ENCODE assay signal across 18 mouse cellular contexts in genomic region chr19:16176426-16176825, GRCm38 (mm10). TPM values are rescaled to one million over a fixed set of nuclear protein-coding genes. Genes with fewer than 3 reads are reported as not detected.
DNase-seq lines count a peak whose midpoint lies in the region; ATAC-seq and TF ChIP-seq lines count a peak whose summit lies in the region.
"Had no signal": no experiment of that assay in that cellular context is flagged by ENCODE, and none has a peak within 500 bp of the region (broad histone marks: within the 10 kb centered on the region; RNA-seq: fewer than 3 reads in every experiment).

No protein-coding gene starts in this region.

- no peak overlapping the region for H3K9ac ChIP-seq in embryonic facial prominence, embryonic 13.5 days
- H3K9ac ChIP-seq in intestine, embryonic 16.5 days (ENCODE audit: low read depth, low read length), result no peak overlapping the region
- H3K9ac ChIP-seq: forebrain, embryonic 15.5 days; liver, embryonic 15.5 days; midbrain, embryonic 15.5 days had no signal

- TF ChIP-seq POLR2A in kidney, adult 2 months (IDR thresholded peaks at IDR 0.05; ENCODE audit: low read depth, low read length), result no peak
- no peak for TF ChIP-seq POLR2A in cerebellum, adult 2 months (IDR thresholded peaks at IDR 0.05; ENCODE audit: borderline replicate concordance, insufficient read depth, low read length)

- no peaks in the 10 kb centered on the region for H3K36me3 ChIP-seq in kidney, adult 2 months (ENCODE audit: control insufficient read depth, insufficient read depth, low read length)
- no peaks in the 10 kb centered on the region for H3K36me3 ChIP-seq in embryonic facial prominence, embryonic 13.5 days
- H3K36me3 ChIP-seq in intestine, embryonic 16.5 days (ENCODE audit: control insufficient read depth, insufficient read depth, low read length), result no peaks in the 10 kb centered on the region; the same call in none of the 2 replicates
- H3K36me3 ChIP-seq: forebrain, embryonic 15.5 days; hindbrain, embryonic 10.5 days; liver, embryonic 15.5 days; midbrain, embryonic 15.5 days had no signal

- no peaks in the 10 kb centered on the region for H3K27me3 ChIP-seq in kidney, adult 2 months (replicated peaks; ENCODE audit: control insufficient read depth, insufficient read depth, low read length)
- H3K27me3 ChIP-seq in embryonic facial prominence, embryonic 13.5 days, result no peaks in the 10 kb centered on the region
- no peaks in the 10 kb centered on the region for H3K27me3 ChIP-seq in intestine, embryonic 16.5 days (replicated peaks; ENCODE audit: control insufficient read depth, insufficient read depth, low read length)
- no peaks in the 10 kb centered on the region for H3K27me3 ChIP-seq in cerebellum, adult 2 months (ENCODE audit: control insufficient read depth, insufficient read depth, low read length)
- H3K27me3 ChIP-seq: CH12.LX; forebrain, embryonic 15.5 days; liver, embryonic 15.5 days; midbrain, embryonic 15.5 days had no signal

- 53% methylated on average over 5 of the region's 5 CpGs for WGBS in kidney, adult 2 months
- 24% methylated on average over 5 of the region's 5 CpGs for WGBS in embryonic facial prominence, embryonic 13.5 days
- WGBS in intestine, embryonic 16.5 days, result 22% methylated on average over 5 of the region's 5 CpGs
- 79% methylated on average over 5 of the region's 5 CpGs for WGBS in cerebellum, adult 2 months

- peak; percentile 5; the same call in 1 of the 2 replicates for TF ChIP-seq CTCF in gastrocnemius, adult 2 months (IDR thresholded peaks at IDR 0.05)
- TF ChIP-seq CTCF in kidney, adult 2 months (conservative IDR thresholded peaks at IDR 0.05; ENCODE audit: insufficient read depth, insufficient read length, low read depth, low read length), result no peak
- TF ChIP-seq CTCF in cerebellum, adult 2 months (IDR thresholded peaks at IDR 0.05; ENCODE audit: borderline replicate concordance, insufficient read depth, low read depth, low read length), result no peak

- H3K9me3 ChIP-seq in embryonic facial prominence, embryonic 13.5 days, result no peaks in the 10 kb centered on the region
- no peaks in the 10 kb centered on the region for H3K9me3 ChIP-seq in intestine, embryonic 16.5 days (ENCODE audit: control insufficient read depth, low read length)
- H3K9me3 ChIP-seq: forebrain, embryonic 15.5 days; hindbrain, embryonic 10.5 days; liver, embryonic 15.5 days; midbrain, embryonic 15.5 days had no signal

- peak overlapping the region; percentile 76; the same call in 1 of the 2 replicates for H3K27ac ChIP-seq in gastrocnemius, adult 2 months
- peak overlapping the region; percentile 39; the same call in 1 of the 2 replicates for H3K27ac ChIP-seq in kidney, adult 2 months (ENCODE audit: insufficient read depth, low read depth, low read length)
- H3K27ac ChIP-seq in embryonic facial prominence, embryonic 13.5 days, result peak overlapping the region; percentile 65
- 0 out of 2 replicates have a peak overlapping the region, but pooled peaks have one; percentile 1 for H3K27ac ChIP-seq in intestine, embryonic 16.5 days (ENCODE audit: low read length)
- H3K27ac ChIP-seq in cerebellum, adult 2 months (ENCODE audit: insufficient read depth, low read length), result no peak overlapping the region
- H3K27ac ChIP-seq: forebrain, embryonic 15.5 days; hindbrain, embryonic 10.5 days; liver, embryonic 15.5 days; midbrain, embryonic 15.5 days had no signal

- H3K4me1 ChIP-seq in kidney, adult 2 months (ENCODE audit: control insufficient read depth, insufficient read depth, low read length), result peaks cover 12% of the 10 kb centered on the region
- H3K4me1 ChIP-seq in embryonic facial prominence, embryonic 13.5 days, result peaks cover 36% of the 10 kb centered on the region
- H3K4me1 ChIP-seq in intestine, embryonic 16.5 days (ENCODE audit: control insufficient read depth, insufficient read depth, low read length), result peaks cover 32% of the 10 kb centered on the region
- peaks cover 20% of the 10 kb centered on the region for H3K4me1 ChIP-seq in cerebellum, adult 2 months (ENCODE audit: control insufficient read depth, insufficient read depth, low read length)

- DNase-seq in gastrocnemius, adult 2 months, result no peak
- no peak for DNase-seq in gastrocnemius, adult 8-10 months (ENCODE audit: low spot score in 2 of 2)
- DNase-seq in kidney, adult 2 months, result no peak
- DNase-seq in kidney, adult 18-20 months, result no peak
- DNase-seq in adipocyte (ENCODE audit: low spot score), result no peak
- no peak for DNase-seq in cerebellum, adult 2 months
- DNase-seq: cerebellum, adult 11-12 months; right cerebral cortex, postnatal 14 days; thymus, adult 18-20 months had no signal

- ATAC-seq in embryonic facial prominence, embryonic 13.5 days (ENCODE audit: insufficient number of reproducible peaks, insufficient read depth, low FRiP score, low TSS enrichment, low read depth), result no peak
- ATAC-seq in intestine, embryonic 16.5 days, result no peak
- ATAC-seq: forebrain, embryonic 15.5 days; inflammation-experienced regulatory T-cells, adult 6 months had no signal

- H3K4me3 ChIP-seq in gastrocnemius, adult 2 months, result no peak overlapping the region
- H3K4me3 ChIP-seq in kidney, adult 2 months (ENCODE audit: insufficient read depth, low read depth, low read length), result no peak overlapping the region
- no peak overlapping the region for H3K4me3 ChIP-seq in embryonic facial prominence, embryonic 13.5 days
- no peak overlapping the region for H3K4me3 ChIP-seq in intestine, embryonic 16.5 days (ENCODE audit: low read length)
- no peak overlapping the region for H3K4me3 ChIP-seq in cerebellum, adult 2 months (replicated peaks; ENCODE audit: insufficient read depth, low read depth, low read length)
- H3K4me3 ChIP-seq: erythroblast, embryonic 14.5 days; forebrain, embryonic 15.5 days; hindbrain, embryonic 10.5 days; liver, embryonic 15.5 days; midbrain, embryonic 15.5 days had no signal

- H3K4me2 ChIP-seq in embryonic facial prominence, embryonic 13.5 days, result peak overlapping the region; percentile 23; the same call in 1 of the 2 replicates
- H3K4me2 ChIP-seq in intestine, embryonic 16.5 days (ENCODE audit: low read depth, low read length), result no peak overlapping the region
- H3K4me2 ChIP-seq: forebrain, embryonic 15.5 days; liver, embryonic 15.5 days; midbrain, embryonic 15.5 days had no signal

- intact Hi-C loops in gastrocnemius, adult 2 months (cut with DNase I), result no loop called here

RNA-seq across cellular contexts. Expression of gene Gnaq, which starts 43.8 kb away (rescaled TPM):
- total RNA-seq in gastrocnemius, adult 2 months (2021), result 10 to 100 TPM; 12.2 to 15.7 TPM
- 10 to 100 TPM; 11.1 to 15.0 (median 13.8) TPM for total RNA-seq in gastrocnemius, adult 8-10 months (2022)
- 13.2 and 15.6 TPM in 2 replicates for polyA plus RNA-seq in kidney, adult 2 months (2012; rRNA removed)
- 29.9 and 34.6 TPM in 2 replicates for polyA plus RNA-seq in embryonic facial prominence, embryonic 13.5 days (2015; fragmentation: Nextera tagmentation; extraction: Ambion mirVana)
- 26.2 and 26.7 TPM in 2 replicates for polyA plus RNA-seq in intestine, embryonic 16.5 days (2015; fragmentation: Nextera tagmentation; extraction: Ambion mirVana)
- 56.2 and 57.2 TPM in 2 replicates for polyA plus RNA-seq in cerebellum, adult 2 months (2012; rRNA removed)
- polyA plus RNA-seq: erythroblast, embryonic 14.5 days had no signal
